8 mouse cellular contexts compared by ENCODE assay signal in the genomic region with DNA sequence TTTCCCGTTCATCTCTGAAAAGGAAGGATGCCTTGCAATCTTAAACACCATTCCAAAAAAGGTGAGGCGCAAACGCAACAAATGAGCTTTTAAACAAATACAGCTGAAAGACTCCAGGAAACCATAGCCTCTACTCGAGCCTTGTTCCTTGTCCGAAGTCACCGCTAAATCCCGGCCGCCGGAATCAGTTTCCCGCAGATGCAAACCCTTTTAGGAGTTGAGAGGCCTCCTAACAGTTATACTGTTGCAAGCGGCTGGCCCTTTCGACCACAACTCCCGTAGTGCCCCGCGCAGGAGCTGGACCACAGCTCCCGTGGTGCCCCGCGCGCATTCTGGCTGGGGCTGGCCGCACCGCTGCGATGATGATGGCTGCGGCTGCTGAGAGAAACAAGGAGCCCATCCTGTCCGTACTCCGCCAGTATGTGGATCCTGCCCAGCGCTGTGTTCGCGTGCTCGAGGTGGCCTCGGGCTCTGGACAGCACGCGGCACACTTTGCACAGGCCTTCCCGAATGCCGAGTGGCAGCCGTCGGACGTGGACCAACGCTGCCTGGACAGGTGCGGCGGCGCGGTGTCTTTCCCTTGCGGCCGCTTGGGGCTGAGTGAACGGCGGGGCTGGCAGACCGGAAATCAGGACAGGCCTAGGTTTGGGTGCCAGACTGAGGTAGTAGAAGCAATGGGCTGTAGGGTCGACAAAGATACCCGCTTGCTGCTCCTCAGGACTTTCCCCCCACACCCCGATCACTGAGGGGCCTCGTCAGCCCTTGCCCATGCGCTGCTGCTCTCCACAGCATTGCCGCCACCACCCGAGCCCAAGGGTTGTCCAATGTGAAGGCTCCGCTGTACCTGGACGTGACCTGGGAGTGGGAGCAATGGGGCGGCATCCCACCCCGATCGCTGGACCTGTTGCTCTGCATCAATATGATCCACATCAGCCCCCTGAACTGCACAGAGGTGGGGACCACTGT. TPM values are rescaled to one million over a fixed set of nuclear protein-coding genes. Genes with fewer than 3 reads are reported as not detected.
A peak's percentile ranks its signal among the peaks of the same experiment; 100 is the strongest.
DNase-seq lines count a peak whose midpoint lies in the region; ATAC-seq and TF ChIP-seq lines count a peak whose summit lies in the region.

No protein-coding gene starts in this region.

- H3K4me2 ChIP-seq in embryonic facial prominence, embryonic 15.5 days (replicated peaks): peak overlapping the region; percentile 91
- H3K4me2 ChIP-seq in kidney, embryonic 14.5 days (replicated peaks; ENCODE audit: low read depth, low read length): peak overlapping the region; percentile 73
- H3K4me2 ChIP-seq in limb, embryonic 14.5 days (replicated peaks; ENCODE audit: low read depth, low read length, severe bottlenecking): peak overlapping the region; percentile 88
- peak overlapping the region; percentile 77 for H3K4me2 ChIP-seq in midbrain, embryonic 16.5 days (ENCODE audit: low read length)

- peaks cover 17% of the 10 kb centered on the region; the same call in 1 of the 2 replicates for H3K36me3 ChIP-seq in embryonic facial prominence, embryonic 15.5 days
- peaks cover 17% of the 10 kb centered on the region for H3K36me3 ChIP-seq in kidney, embryonic 14.5 days (ENCODE audit: control insufficient read depth, insufficient read depth, low read length)
- H3K36me3 ChIP-seq in limb, embryonic 14.5 days (ENCODE audit: control insufficient read depth, insufficient read depth, low read length): peaks cover 25% of the 10 kb centered on the region
- peaks cover 11% of the 10 kb centered on the region for H3K36me3 ChIP-seq in midbrain, embryonic 16.5 days (ENCODE audit: control insufficient read depth, insufficient read depth, low read length)
- peaks cover 4% of the 10 kb centered on the region; the same call in 1 of the 2 replicates for H3K36me3 ChIP-seq in spleen, adult 2 months (ENCODE audit: control insufficient read depth, insufficient read depth, low read length)

- peak overlapping the region; percentile 41 for H3K27ac ChIP-seq in bone marrow macrophage, adult 2 months (ENCODE audit: insufficient read depth, low read depth, low read length)
- peak overlapping the region; percentile 96 for H3K27ac ChIP-seq in embryonic facial prominence, embryonic 15.5 days (replicated peaks)
- H3K27ac ChIP-seq in kidney, embryonic 14.5 days (ENCODE audit: low read depth, low read length): peak overlapping the region; percentile 93
- H3K27ac ChIP-seq in limb, embryonic 14.5 days (replicated peaks; ENCODE audit: low read depth, low read length): peak overlapping the region; percentile 76
- peak overlapping the region; percentile 93 for H3K27ac ChIP-seq in midbrain, embryonic 16.5 days (ENCODE audit: low read length)
- H3K27ac ChIP-seq in spleen, adult 2 months (ENCODE audit: insufficient read depth, low read length): peak overlapping the region; percentile 86

- peak; percentile 92 for ATAC-seq in embryonic facial prominence, embryonic 15.5 days (ENCODE audit: insufficient number of reproducible peaks, low FRiP score, low TSS enrichment, low read depth)
- peak; percentile 91 for ATAC-seq in kidney, embryonic 14.5 days (ENCODE audit: low FRiP score, low TSS enrichment)
- ATAC-seq in limb, embryonic 14.5 days (ENCODE audit: low FRiP score, low read depth): peak; percentile 93
- peak; percentile 93 for ATAC-seq in midbrain, embryonic 16.5 days

- peak; percentile 92 for DNase-seq in 416B (ENCODE audit: low read depth)
- DNase-seq in heart, adult 9 months (ENCODE audit: low spot score in 2 of 2): peak; percentile 87 to 89
- peak; percentile 88 for DNase-seq in limb, embryonic 14.5 days (ENCODE audit: low spot score)
- DNase-seq in spleen, adult 2 months (ENCODE audit: low read depth in 1 of 2, low spot score in 2 of 2): peak; percentile 54 to 89

- H3K4me1 ChIP-seq in bone marrow macrophage, adult 2 months (ENCODE audit: control insufficient read depth, insufficient read depth, low read length): peaks cover 18% of the 10 kb centered on the region
- peaks cover 27% of the 10 kb centered on the region for H3K4me1 ChIP-seq in embryonic facial prominence, embryonic 15.5 days
- H3K4me1 ChIP-seq in kidney, embryonic 14.5 days (ENCODE audit: control insufficient read depth, insufficient read depth, low read length): peaks cover 22% of the 10 kb centered on the region
- peaks cover 10% of the 10 kb centered on the region for H3K4me1 ChIP-seq in limb, embryonic 14.5 days (ENCODE audit: control insufficient read depth, insufficient read depth, low read length)
- H3K4me1 ChIP-seq in midbrain, embryonic 16.5 days (ENCODE audit: control insufficient read depth, insufficient read depth, low read length): peaks cover 20% of the 10 kb centered on the region
- H3K4me1 ChIP-seq in spleen, adult 2 months (ENCODE audit: control insufficient read depth, insufficient read depth, insufficient read length): no peaks in the 10 kb centered on the region; the same call in 1 of the 2 replicates

- peak overlapping the region; percentile 74 for H3K4me3 ChIP-seq in bone marrow macrophage, adult 2 months (ENCODE audit: insufficient read depth, low read length)
- peak overlapping the region; percentile 86 for H3K4me3 ChIP-seq in embryonic facial prominence, embryonic 15.5 days (replicated peaks)
- H3K4me3 ChIP-seq in kidney, embryonic 14.5 days (ENCODE audit: low read length): peak overlapping the region; percentile 69
- peak overlapping the region; percentile 77 for H3K4me3 ChIP-seq in limb, embryonic 14.5 days (replicated peaks; ENCODE audit: low read length)
- peak overlapping the region; percentile 62 for H3K4me3 ChIP-seq in midbrain, embryonic 16.5 days (ENCODE audit: low read depth, low read length)
- peak overlapping the region; percentile 93 for H3K4me3 ChIP-seq in spleen, adult 2 months (ENCODE audit: extremely low read depth, insufficient read depth, insufficient read length)

- no peak for TF ChIP-seq POLR2A in bone marrow macrophage, adult 2 months (IDR thresholded peaks at IDR 0.05; ENCODE audit: borderline replicate concordance, low read depth, low read length)
- TF ChIP-seq POLR2A in limb, embryonic 14.5 days (IDR thresholded peaks at IDR 0.05; ENCODE audit: borderline replicate concordance, extremely low read depth, insufficient read depth, insufficient read length): 0 out of 2 replicates have a peak, but pooled peaks have one; percentile 85
- TF ChIP-seq POLR2A in spleen, adult 2 months (IDR thresholded peaks at IDR 0.05; ENCODE audit: low read depth, low read length): peak; percentile 70

- peak overlapping the region; percentile 68 for H3K9ac ChIP-seq in embryonic facial prominence, embryonic 15.5 days
- H3K9ac ChIP-seq in kidney, embryonic 14.5 days (ENCODE audit: low read depth, low read length): peak overlapping the region; percentile 75
- H3K9ac ChIP-seq in limb, embryonic 14.5 days (ENCODE audit: low read depth, low read length, severe bottlenecking): peak overlapping the region; percentile 63
- H3K9ac ChIP-seq in midbrain, embryonic 16.5 days (ENCODE audit: low read depth, low read length): peak overlapping the region; percentile 85

- no peaks in the 10 kb centered on the region for H3K9me3 ChIP-seq in embryonic facial prominence, embryonic 15.5 days (replicated peaks)
- H3K9me3 ChIP-seq in kidney, embryonic 14.5 days (ENCODE audit: control insufficient read depth, low read length): no peaks in the 10 kb centered on the region
- H3K9me3 ChIP-seq in limb, embryonic 14.5 days (ENCODE audit: control insufficient read depth, low read length): no peaks in the 10 kb centered on the region
- no peaks in the 10 kb centered on the region for H3K9me3 ChIP-seq in midbrain, embryonic 16.5 days (replicated peaks; ENCODE audit: control insufficient read depth, low read length, poor library complexity, severe bottlenecking)

- under 1% methylated on average over 59 of the region's 59 CpGs for whole genome bisulfite sequencing in embryonic facial prominence, embryonic 15.5 days
- 1% methylated on average over 59 of the region's 59 CpGs for WGBS in kidney, embryonic 14.5 days
- whole genome bisulfite sequencing in limb, embryonic 14.5 days: under 1% methylated on average over 58 of the region's 59 CpGs
- under 1% methylated on average over 59 of the region's 59 CpGs for WGBS in midbrain, embryonic 16.5 days
- WGBS in spleen, adult 2 months: under 1% methylated on average over 59 of the region's 59 CpGs

- no peak for TF ChIP-seq CTCF in bone marrow macrophage, adult 2 months (IDR thresholded peaks at IDR 0.05; ENCODE audit: low read depth, low read length)
- TF ChIP-seq CTCF in spleen, adult 2 months (IDR thresholded peaks at IDR 0.05; ENCODE audit: extremely low read depth, insufficient read depth, insufficient read length, insufficient replicate concordance): no peak

- no peaks in the 10 kb centered on the region for H3K27me3 ChIP-seq in embryonic facial prominence, embryonic 15.5 days
- H3K27me3 ChIP-seq in kidney, embryonic 14.5 days (ENCODE audit: control insufficient read depth, insufficient read depth, low read length): no peaks in the 10 kb centered on the region
- no peaks in the 10 kb centered on the region for H3K27me3 ChIP-seq in limb, embryonic 14.5 days (ENCODE audit: control insufficient read depth, insufficient read depth, low read length)
- H3K27me3 ChIP-seq in midbrain, embryonic 16.5 days (ENCODE audit: control insufficient read depth, insufficient read depth, low read depth, low read length): no peaks in the 10 kb centered on the region
- no peaks in the 10 kb centered on the region for H3K27me3 ChIP-seq in spleen, adult 2 months (ENCODE audit: control insufficient read depth, insufficient read depth, low read length)

RNA-seq across cellular contexts. Expression of gene Mettl26, which starts 0.6 kb away (rescaled TPM):
- 16.1 and 17.0 TPM in 2 replicates for polyA plus RNA-seq in bone marrow macrophage, adult 2 months (2012; ENCODE audit: insufficient read depth, insufficient read length, missing spikeins)
- polyA plus RNA-seq in embryonic facial prominence, embryonic 15.5 days (2015; fragmentation: Nextera tagmentation; extraction: Ambion mirVana): 49.6 and 51.8 TPM in 2 replicates
- 83.9 and 85.3 TPM in 2 replicates for polyA plus RNA-seq in kidney, embryonic 14.5 days (2014; fragmentation: Nextera tagmentation; extraction: Ambion mirVana)
- 61.7 and 62.9 TPM in 2 replicates for polyA plus RNA-seq in limb, embryonic 14.5 days (2012; rRNA removed)
- 51.4 and 52.0 TPM in 2 replicates for polyA plus RNA-seq in limb, embryonic 14.5 days (2014; fragmentation: Nextera tagmentation; extraction: Ambion mirVana)
- 62.2 and 63.5 TPM in 2 replicates for polyA plus RNA-seq in midbrain, embryonic 16.5 days (2015; fragmentation: Nextera tagmentation; extraction: Ambion mirVana)
- polyA plus RNA-seq in spleen, adult 2 months (2012; rRNA removed): 53.6 and 81.2 TPM in 2 replicates

RNA-seq across cellular contexts. Expression of gene Wfikkn1, which starts 5.2 kb away (rescaled TPM):
- 0.84 and 1.4 TPM in 2 replicates for polyA plus RNA-seq in bone marrow macrophage, adult 2 months (2012; ENCODE audit: insufficient read depth, insufficient read length, missing spikeins)
- polyA plus RNA-seq in embryonic facial prominence, embryonic 15.5 days (2015; fragmentation: Nextera tagmentation; extraction: Ambion mirVana): 0.62 and 0.83 TPM in 2 replicates
- 0.99 and 1.2 TPM in 2 replicates for polyA plus RNA-seq in kidney, embryonic 14.5 days (2014; fragmentation: Nextera tagmentation; extraction: Ambion mirVana)
- 1.2 and 1.4 TPM in 2 replicates for polyA plus RNA-seq in limb, embryonic 14.5 days (2012; rRNA removed)
- polyA plus RNA-seq in limb, embryonic 14.5 days (2014; fragmentation: Nextera tagmentation; extraction: Ambion mirVana): 0.68 and 0.77 TPM in 2 replicates
- 0.45 and 0.52 TPM in 2 replicates for polyA plus RNA-seq in midbrain, embryonic 16.5 days (2015; fragmentation: Nextera tagmentation; extraction: Ambion mirVana)
- 0.74 and 0.99 TPM in 2 replicates for polyA plus RNA-seq in spleen, adult 2 months (2012; rRNA removed)

RNA-seq across cellular contexts. Expression of gene Mcrip2, which starts 6.9 kb away (rescaled TPM):
- polyA plus RNA-seq in bone marrow macrophage, adult 2 months (2012; ENCODE audit: insufficient read depth, insufficient read length, missing spikeins): 10.3 and 16.6 TPM in 2 replicates
- polyA plus RNA-seq in embryonic facial prominence, embryonic 15.5 days (2015; fragmentation: Nextera tagmentation; extraction: Ambion mirVana): 13.4 and 15.7 TPM in 2 replicates
- polyA plus RNA-seq in kidney, embryonic 14.5 days (2014; fragmentation: Nextera tagmentation; extraction: Ambion mirVana): 40.0 and 41.4 TPM in 2 replicates
- 12.3 and 13.1 TPM in 2 replicates for polyA plus RNA-seq in limb, embryonic 14.5 days (2012; rRNA removed)
- 13.4 and 20.2 TPM in 2 replicates for polyA plus RNA-seq in limb, embryonic 14.5 days (2014; fragmentation: Nextera tagmentation; extraction: Ambion mirVana)
- polyA plus RNA-seq in midbrain, embryonic 16.5 days (2015; fragmentation: Nextera tagmentation; extraction: Ambion mirVana): 18.0 and 25.3 TPM in 2 replicates
- 17.3 and 21.7 TPM in 2 replicates for polyA plus RNA-seq in spleen, adult 2 months (2012; rRNA removed)

RNA-seq across cellular contexts. Expression of gene Wdr90, which starts 14.2 kb away (rescaled TPM):
- polyA plus RNA-seq in bone marrow macrophage, adult 2 months (2012; ENCODE audit: insufficient read depth, insufficient read length, missing spikeins): 11.7 and 13.1 TPM in 2 replicates
- 21.5 and 32.1 TPM in 2 replicates for polyA plus RNA-seq in embryonic facial prominence, embryonic 15.5 days (2015; fragmentation: Nextera tagmentation; extraction: Ambion mirVana)
- 21.4 and 27.5 TPM in 2 replicates for polyA plus RNA-seq in kidney, embryonic 14.5 days (2014; fragmentation: Nextera tagmentation; extraction: Ambion mirVana)
- 68.0 and 90.0 TPM in 2 replicates for polyA plus RNA-seq in limb, embryonic 14.5 days (2012; rRNA removed)
- 18.1 and 22.1 TPM in 2 replicates for polyA plus RNA-seq in limb, embryonic 14.5 days (2014; fragmentation: Nextera tagmentation; extraction: Ambion mirVana)
- 18.5 and 21.6 TPM in 2 replicates for polyA plus RNA-seq in midbrain, embryonic 16.5 days (2015; fragmentation: Nextera tagmentation; extraction: Ambion mirVana)
- 34.5 and 45.0 TPM in 2 replicates for polyA plus RNA-seq in spleen, adult 2 months (2012; rRNA removed)

RNA-seq across cellular contexts. Expression of gene Rhot2, which starts 30.8 kb away (rescaled TPM):
- polyA plus RNA-seq in bone marrow macrophage, adult 2 months (2012; ENCODE audit: insufficient read depth, insufficient read length, missing spikeins): 30.8 and 35.1 TPM in 2 replicates
- polyA plus RNA-seq in embryonic facial prominence, embryonic 15.5 days (2015; fragmentation: Nextera tagmentation; extraction: Ambion mirVana): 24.5 and 25.8 TPM in 2 replicates
- polyA plus RNA-seq in kidney, embryonic 14.5 days (2014; fragmentation: Nextera tagmentation; extraction: Ambion mirVana): 13.0 and 21.7 TPM in 2 replicates
- polyA plus RNA-seq in limb, embryonic 14.5 days (2012; rRNA removed): 101 and 126 TPM in 2 replicates
- polyA plus RNA-seq in limb, embryonic 14.5 days (2014; fragmentation: Nextera tagmentation; extraction: Ambion mirVana): 10.6 and 16.9 TPM in 2 replicates
- polyA plus RNA-seq in midbrain, embryonic 16.5 days (2015; fragmentation: Nextera tagmentation; extraction: Ambion mirVana): 15.2 and 16.7 TPM in 2 replicates
- polyA plus RNA-seq in spleen, adult 2 months (2012; rRNA removed): 62.1 and 77.0 TPM in 2 replicates

Comparison
In these comparisons a context has a peak if more than half of its experiments do, and no peak if none do; other contexts are left out.
1. Peak in every context shown above with its lines: DNase-seq, ATAC-seq, H3K4me3 ChIP-seq and H3K27ac ChIP-seq.
2. H3K27ac ChIP-seq: peak in every context shown above with its lines; median percentile 96 in embryonic facial prominence, embryonic 15.5 days; 93 in kidney, embryonic 14.5 days; 93 in midbrain, embryonic 16.5 days; 86 in spleen, adult 2 months; 76 in limb, embryonic 14.5 days; 41 in bone marrow macrophage, adult 2 months.